Mouse (Mus musculus): ENCODE data around the gene Gm11639.
"Not testable (repeated sequence)": the region's sequence is repeated elsewhere in the genome, so short reads cannot be mapped to it uniquely, and the experiment has no call there.

Gene Gm11639

GRCm38 (mm10) chr11:105121792-105122191 is 436.3 kb downstream of the Gm11639 start:
- DNase-seq: not testable (repeated sequence)

- DNase-seq: peak; percentile 23
Observed at GRCm38 (mm10) chr11:105123986-105124385, 438.5 kb downstream of the Gm11639 start.

DNA sequence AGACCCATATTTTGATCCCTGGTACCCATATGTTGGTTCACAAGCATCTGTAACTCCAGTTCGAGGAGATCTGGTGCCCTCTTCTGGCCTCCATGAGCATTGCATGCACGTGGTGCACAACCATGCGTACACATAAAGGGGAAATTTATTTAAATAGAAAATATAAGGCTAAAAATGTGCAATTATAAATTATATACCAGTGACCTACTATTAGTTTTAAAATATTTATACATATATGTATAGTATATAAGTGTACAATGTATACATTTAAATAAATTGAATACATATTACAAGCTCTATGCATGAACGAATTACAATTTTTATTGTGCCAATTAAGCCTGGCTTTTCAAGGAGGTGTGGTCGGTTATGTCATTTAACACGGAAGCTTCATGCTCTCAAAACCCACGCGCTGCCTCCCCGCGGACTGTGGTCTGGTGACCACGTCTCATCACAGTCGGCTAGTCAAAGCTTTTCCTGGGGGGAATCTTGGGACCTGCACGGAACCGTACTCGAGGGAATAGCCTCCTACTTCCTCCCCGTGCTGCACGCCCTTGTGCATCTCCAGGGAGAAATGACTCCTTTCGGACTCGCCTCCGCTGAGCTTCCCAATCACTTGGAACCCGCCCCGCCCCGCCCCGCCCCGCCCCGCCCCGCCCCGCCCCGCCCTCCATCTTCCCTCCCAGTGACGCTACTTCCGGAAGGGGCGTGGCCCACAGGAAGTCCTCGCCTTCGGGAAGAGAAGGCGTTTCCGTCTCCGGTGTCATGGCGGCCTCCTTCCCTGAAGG is 440.4 kb downstream of the Gm11639 start, which contains the start of gene Mettl2:
Mettl2 (plus strand) TSS at position 691 of the 785 bp plus-strand sequence.
- peak; percentile 83 for DNase-seq

DNA sequence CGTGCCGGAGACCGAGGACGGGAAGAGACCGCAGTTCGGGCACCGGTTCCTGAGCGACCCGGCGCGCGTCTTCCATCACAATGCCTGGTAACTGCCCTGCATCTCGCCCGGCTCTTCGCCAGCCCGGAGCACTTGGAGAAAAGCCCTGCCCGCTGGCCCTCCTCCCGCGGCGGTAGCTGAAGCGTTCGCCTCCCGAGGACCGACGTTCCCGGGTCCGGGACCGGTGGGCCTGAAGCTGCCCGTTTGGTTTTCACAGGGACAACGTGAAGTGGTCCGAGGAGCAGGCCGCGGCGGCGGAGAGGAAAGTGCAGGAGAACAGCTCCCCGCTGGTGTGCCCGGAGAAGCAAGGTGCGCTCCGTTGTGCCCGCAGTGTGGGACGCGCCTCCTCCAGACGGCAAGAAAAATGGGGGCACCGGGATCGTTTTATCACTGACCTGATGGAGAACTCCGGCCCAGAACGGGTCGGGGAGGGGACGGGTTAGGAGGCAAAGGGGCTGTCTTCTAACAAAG is 441.1 kb downstream of the Gm11639 start:
- no peak for DNase-seq

DNA sequence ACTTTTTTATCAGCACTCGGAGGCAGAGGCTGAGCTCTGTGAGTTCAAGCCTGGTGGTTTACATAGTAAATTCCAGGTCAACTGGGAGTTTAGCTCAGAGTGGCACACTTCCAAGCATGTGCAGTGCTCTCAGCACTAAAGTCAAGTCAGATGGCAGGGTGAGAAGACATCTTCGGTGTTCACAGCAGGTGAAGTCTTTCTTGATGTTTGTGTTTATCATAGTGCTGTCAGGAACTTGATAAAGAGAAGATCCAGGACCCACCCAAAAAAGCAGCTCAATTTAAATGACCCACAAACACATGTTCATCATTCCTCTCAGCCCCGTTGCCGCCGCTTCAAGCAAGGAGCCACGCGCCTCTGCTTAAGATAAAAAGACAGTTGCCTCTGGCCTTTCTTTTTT is 450.2 kb downstream of the Gm11639 start:
- no peak for DNase-seq

DNA sequence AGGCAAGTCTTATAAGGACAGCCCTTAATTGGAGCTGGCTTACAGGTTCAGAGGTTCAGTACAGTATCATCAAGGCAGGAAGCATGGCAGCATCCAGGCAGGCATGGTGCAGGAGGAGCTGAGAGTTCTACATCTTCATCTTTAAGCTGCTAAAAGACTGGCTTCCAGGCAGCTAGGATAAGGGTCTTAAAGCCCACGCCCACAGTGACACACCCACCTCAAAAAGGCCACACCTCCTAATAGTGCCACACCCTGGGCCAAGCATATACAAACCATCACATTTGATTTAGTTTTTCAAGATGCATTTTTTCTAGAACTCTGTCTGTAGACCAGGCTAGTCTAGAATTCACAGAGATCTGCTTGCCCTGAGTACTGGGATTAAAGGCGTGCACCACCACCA is 451.7 kb downstream of the Gm11639 start:
- not testable (repeated sequence) for DNase-seq

DNA sequence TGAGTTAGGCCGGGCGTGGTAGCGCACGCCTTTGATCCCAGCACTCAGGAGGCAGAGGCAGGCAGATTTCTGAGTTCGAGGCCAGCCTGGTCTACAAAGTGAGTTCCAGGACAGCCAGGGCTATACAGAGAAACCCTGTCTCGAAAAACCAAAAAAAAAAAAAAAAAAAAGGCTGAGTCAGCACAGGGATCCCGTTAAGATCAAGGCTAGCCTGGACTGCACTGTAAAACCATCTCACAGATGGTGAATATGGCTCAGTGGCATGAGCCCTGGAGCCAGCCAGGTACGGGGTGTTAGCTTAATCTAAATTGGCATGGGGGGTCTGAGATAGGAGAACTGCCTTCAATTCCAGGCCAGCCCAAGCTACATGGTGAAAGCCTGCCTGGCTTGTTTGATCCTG is 455.0 kb downstream of the Gm11639 start:
- not testable (repeated sequence) for DNase-seq

DNA sequence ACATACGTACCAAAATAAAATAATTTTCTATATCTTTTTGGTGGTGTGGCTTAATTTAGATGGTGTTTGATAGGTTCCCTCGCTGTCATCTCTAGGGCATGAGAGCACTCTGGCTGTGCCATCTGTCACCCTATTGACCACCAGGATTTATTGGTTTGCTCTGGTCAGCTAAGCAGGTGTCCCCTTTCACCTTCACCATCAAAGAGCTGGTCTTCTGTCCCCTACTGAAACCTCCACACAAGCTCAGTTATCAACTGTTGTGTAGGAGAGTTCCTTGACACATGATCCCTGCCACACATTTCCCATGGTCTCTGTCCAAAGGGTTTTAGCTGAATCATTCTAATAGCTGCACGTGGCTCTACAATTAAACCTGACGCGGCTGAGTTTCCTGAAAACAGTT is 455.6 kb downstream of the Gm11639 start:
- no peak for DNase-seq

GRCm38 (mm10) chr11:105143564-105143963 is 458.1 kb downstream of the Gm11639 start:
- DNase-seq: no peak

GRCm38 (mm10) chr11:105144084-105144483 is 458.6 kb downstream of the Gm11639 start:
- DNase-seq: no peak

GRCm38 (mm10) chr11:105144508-105145210 is 459.2 kb downstream of the Gm11639 start:
- no peak for DNase-seq

DNA sequence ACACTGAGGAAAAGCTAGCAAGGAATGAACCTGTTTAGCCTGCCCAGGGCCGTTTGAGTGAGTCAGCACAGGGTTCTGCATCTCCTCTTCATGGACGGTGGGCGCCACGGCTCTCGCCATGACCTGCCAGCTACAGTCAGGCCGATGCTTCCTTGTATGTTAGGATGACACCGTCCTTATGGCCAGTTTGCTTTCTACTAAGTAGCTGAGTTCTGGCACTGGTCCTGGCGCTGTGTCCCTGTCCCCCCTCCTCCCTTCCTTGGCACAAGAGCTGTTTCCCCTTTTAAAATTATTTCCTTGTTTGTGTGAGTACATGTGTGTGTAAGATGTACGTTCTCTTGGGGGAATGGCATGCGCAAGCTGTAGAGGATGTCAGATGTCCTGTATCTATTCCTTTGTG is 459.7 kb downstream of the Gm11639 start:
- no peak for DNase-seq

- no peak for DNase-seq
Observed at GRCm38 (mm10) chr11:105146593-105146992, 461.1 kb downstream of the Gm11639 start, which contains the start of gene Gm10842. Gene Gm10842 (plus strand): TSS chr11:105146893.

GRCm38 (mm10) chr11:105149353-105149752 is 463.8 kb downstream of the Gm11639 start:
- DNase-seq: no peak

- DNase-seq: no peak
Observed at GRCm38 (mm10) chr11:105149766-105150165, 464.3 kb downstream of the Gm11639 start.

- no peak for DNase-seq
Observed at GRCm38 (mm10) chr11:105150691-105151090, 465.2 kb downstream of the Gm11639 start.

GRCm38 (mm10) chr11:105151226-105152016 is 465.9 kb downstream of the Gm11639 start:
- DNase-seq: no peak

DNA sequence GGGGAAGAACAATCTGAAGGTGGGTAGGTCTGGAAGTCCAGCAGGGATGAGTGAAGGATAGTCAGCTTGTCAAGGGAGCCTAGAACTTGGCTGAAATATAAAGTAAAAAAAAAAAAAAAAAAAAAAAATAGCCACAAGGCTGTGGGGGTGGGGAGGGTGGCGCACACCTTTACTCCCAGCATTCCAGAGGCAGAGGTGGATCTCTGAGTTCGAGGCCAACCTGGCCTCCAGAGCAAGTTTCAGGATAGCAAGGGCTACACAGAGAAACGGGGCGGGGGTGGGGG is 466.5 kb downstream of the Gm11639 start:
- no peak for DNase-seq

GRCm38 (mm10) chr11:105152357-105152899 is 466.9 kb downstream of the Gm11639 start:
- DNase-seq: no peak

DNA sequence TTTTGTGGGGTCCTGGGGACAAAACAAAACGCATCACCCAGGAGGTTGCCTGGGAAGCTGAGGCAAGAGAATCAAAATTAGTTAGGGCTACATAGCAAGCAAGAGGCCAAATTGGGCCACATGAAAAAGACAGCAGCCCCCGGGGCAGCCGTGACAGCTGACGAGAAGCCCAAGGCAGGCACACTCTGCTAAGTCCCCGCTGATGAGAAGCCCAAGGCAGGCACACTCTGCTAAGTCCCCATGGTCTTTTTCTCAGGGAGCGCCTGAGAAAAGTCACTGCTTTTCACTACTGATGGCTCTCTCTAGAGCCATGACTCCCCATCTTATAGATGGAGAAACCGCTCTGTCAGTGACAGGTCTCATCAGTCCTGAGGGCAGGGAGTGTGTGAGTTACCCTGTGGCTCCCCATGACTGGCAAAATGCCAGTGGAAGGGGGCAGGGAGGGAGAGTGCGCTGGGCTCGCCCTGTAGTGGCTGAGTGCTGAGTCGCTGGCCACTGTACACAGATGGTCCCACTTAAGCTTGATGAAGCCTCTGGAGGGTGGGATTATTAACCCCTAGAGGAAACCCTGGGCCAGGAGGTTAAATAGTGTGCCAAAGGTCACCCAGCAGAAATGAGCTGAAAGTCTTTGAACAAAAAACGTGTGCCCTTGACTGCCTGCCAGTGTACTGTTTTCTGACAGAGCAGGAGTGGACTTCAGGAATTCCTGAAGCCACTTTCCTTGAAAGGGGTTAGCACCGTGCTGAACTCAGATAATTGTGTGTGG is 467.7 kb downstream of the Gm11639 start:
- DNase-seq: no peak

- DNase-seq: no peak
Observed at GRCm38 (mm10) chr11:105155915-105156314, 470.4 kb downstream of the Gm11639 start.

DNA sequence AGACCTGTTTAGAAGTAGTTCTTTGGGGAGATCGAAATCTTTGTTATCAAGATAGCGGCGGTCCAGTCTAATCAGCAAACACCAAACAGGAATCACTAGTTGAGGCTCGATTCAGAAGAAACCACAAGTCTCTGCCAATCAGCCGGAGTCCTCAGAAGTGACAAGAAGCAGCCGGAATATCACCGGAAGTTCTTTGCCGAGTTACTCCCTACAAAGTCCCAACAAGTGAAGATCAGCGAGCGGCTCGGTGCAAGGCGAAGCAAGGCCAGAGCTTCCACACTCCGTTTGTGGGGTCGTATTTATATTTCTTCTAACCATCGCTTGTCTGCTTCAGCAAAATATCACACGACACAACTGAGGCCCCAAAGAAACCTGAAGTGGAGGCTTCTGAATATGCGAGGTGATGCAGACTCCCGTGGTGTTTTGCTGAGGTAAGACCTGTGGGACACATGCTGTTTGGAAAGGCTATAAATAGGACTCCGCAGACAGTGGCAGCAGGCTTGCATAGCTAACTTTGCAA is 471.3 kb downstream of the Gm11639 start:
- DNase-seq: no peak
